23 mouse cellular contexts compared by ENCODE assay signal in genomic region chrX:38185520-38185919, GRCm38 (mm10).
"Had no signal": no experiment of that assay in that cellular context is flagged by ENCODE, and none has a peak within 500 bp of the region (broad histone marks: within the 10 kb centered on the region; RNA-seq: fewer than 3 reads in every experiment).

No protein-coding gene starts in this region.

- H3K4me3 ChIP-seq: heart, adult 2 months; heart, embryonic 13.5 days; heart, embryonic 15.5 days; hindbrain, embryonic 12.5 days; intestine, embryonic 15.5 days; left cerebral cortex, adult 2 months; limb, embryonic 10.5 days; limb, embryonic 12.5 days; liver, embryonic 13.5 days; liver, embryonic 15.5 days had no signal

- H3K9me3 ChIP-seq: heart, embryonic 13.5 days; heart, embryonic 15.5 days; hindbrain, embryonic 12.5 days; intestine, embryonic 15.5 days; limb, embryonic 10.5 days; limb, embryonic 12.5 days; liver, embryonic 13.5 days; liver, embryonic 15.5 days had no signal

- H3K27me3 ChIP-seq: heart, embryonic 13.5 days; heart, embryonic 15.5 days; hindbrain, embryonic 12.5 days; intestine, embryonic 15.5 days; limb, embryonic 12.5 days had no signal

- H3K36me3 ChIP-seq: heart, embryonic 13.5 days; heart, embryonic 15.5 days; hindbrain, embryonic 12.5 days; intestine, embryonic 15.5 days; limb, embryonic 10.5 days; limb, embryonic 12.5 days; liver, embryonic 13.5 days; liver, embryonic 15.5 days had no signal

- H3K9ac ChIP-seq: heart, embryonic 13.5 days; heart, embryonic 15.5 days; hindbrain, embryonic 12.5 days; hindbrain, embryonic 14.5 days; intestine, embryonic 15.5 days; limb, embryonic 12.5 days; liver, embryonic 13.5 days; liver, embryonic 15.5 days; liver, postnatal 0 days had no signal

- DNase-seq: gastrocnemius, postnatal 14 days; gastrocnemius, postnatal 36 days; heart, adult 11 months; heart, adult 2 months; heart, postnatal 14 days; heart, postnatal 36 days; kidney, adult 18-20 months; kidney, adult 8-10 months; kidney, postnatal 14 days; kidney, postnatal 36 days; layer of hippocampus, adult 9-11 months; liver; liver, embryonic 13.5 days; liver, postnatal 0 days had no signal

- H3K27ac ChIP-seq: heart, adult 2 months; heart, embryonic 13.5 days; heart, embryonic 15.5 days; hindbrain, embryonic 12.5 days; hindbrain, embryonic 14.5 days; intestine, embryonic 15.5 days; left cerebral cortex, adult 2 months; limb, embryonic 10.5 days; limb, embryonic 12.5 days; liver, embryonic 13.5 days; liver, embryonic 15.5 days had no signal

- H3K4me1 ChIP-seq: heart, embryonic 15.5 days; hindbrain, embryonic 12.5 days; intestine, embryonic 15.5 days; limb, embryonic 10.5 days; limb, embryonic 12.5 days; liver, embryonic 13.5 days; liver, embryonic 15.5 days had no signal
